Mouse (Mus musculus) adrenal gland, adult 8-10 months (tissue): ENCODE measurements around the gene Olfr322. TPM values are rescaled to one million over a fixed set of nuclear protein-coding genes. Genes with fewer than 3 reads are reported as not detected.

Experiments used
- total RNA-seq, 4 experiments: library from RNA; stranded (reverse); gene quantifications; 2 replicates each; pipeline ENCODE4 v1.2.4; 2022

The Olfr322 gene
- total RNA-seq, 4 experiments from 2014 or later = not detected

Other genes starting within 250 kb of the Olfr322 start
- not detected for gene 1810065E05Rik, start 237.7 kb upstream of the Olfr322 start, total RNA-seq
- not detected for gene Gm12253, start 226.2 kb upstream of the Olfr322 start, total RNA-seq
- gene Lypd9, start 205.9 kb upstream of the Olfr322 start, total RNA-seq = not detected
- not detected for gene Olfr30, start 196.5 kb upstream of the Olfr322 start, total RNA-seq
- not detected for gene Olfr332, start 166.2 kb upstream of the Olfr322 start, total RNA-seq
- gene Olfr331, start 156.2 kb upstream of the Olfr322 start, total RNA-seq = not detected
- gene Olfr330, start 123.9 kb upstream of the Olfr322 start, total RNA-seq = 1 to 10 TPM in 3 of 4 experiments, under 1 TPM in 1; 0.49 to 1.8 (median 1.5) TPM
- gene Olfr329-ps, start 112.4 kb upstream of the Olfr322 start, total RNA-seq = 1 to 10 TPM in 1 of 4 experiments, under 1 TPM in 3; 0.22 to 1.2 (median 0.71) TPM
- gene Olfr328, start 103.1 kb upstream of the Olfr322 start, total RNA-seq = under 1 TPM; 0.31 to 0.73 (median 0.40) TPM
- gene Olfr224, start 88.2 kb upstream of the Olfr322 start, total RNA-seq = not detected
- gene Olfr325, start 81.1 kb upstream of the Olfr322 start, total RNA-seq = not detected
- not detected for gene Olfr324, start 63.7 kb upstream of the Olfr322 start, total RNA-seq
- gene 2210407C18Rik, start 42.7 kb upstream of the Olfr322 start, total RNA-seq = not detected
- not detected for gene Olfr323, start 28.3 kb upstream of the Olfr322 start, total RNA-seq
- gene Trim58, start 18.3 kb upstream of the Olfr322 start, total RNA-seq = not detected
- gene Olfr320, start 22.3 kb downstream of the Olfr322 start, total RNA-seq = not detected
- gene Olfr319, start 40.4 kb downstream of the Olfr322 start, total RNA-seq = not detected
- not detected for gene Olfr318, start 65.2 kb downstream of the Olfr322 start, total RNA-seq
- not detected for gene Olfr317, start 80.4 kb downstream of the Olfr322 start, total RNA-seq
- gene Olfr316, start 94.0 kb downstream of the Olfr322 start, total RNA-seq = not detected
- not detected for gene Olfr315, start 114.4 kb downstream of the Olfr322 start, total RNA-seq
- gene Olfr314, start 124.2 kb downstream of the Olfr322 start, total RNA-seq = not detected
- 1 to 10 TPM; 2.4 to 3.7 (median 2.9) TPM for gene Fam183b, start 143.2 kb downstream of the Olfr322 start, total RNA-seq
- not detected for gene Olfr313, start 156.2 kb downstream of the Olfr322 start, total RNA-seq
- not detected for gene Olfr312, start 170.5 kb downstream of the Olfr322 start, total RNA-seq
- gene Olfr311, start 180.5 kb downstream of the Olfr322 start, total RNA-seq = not detected
- gene Gm12258, start 188.4 kb downstream of the Olfr322 start, total RNA-seq = 10 to 100 TPM in 2 of 4 experiments, 1 to 10 TPM in 2; 4.4 to 15.0 (median 10.3) TPM
- gene 2810021J22Rik, start 208.4 kb downstream of the Olfr322 start, total RNA-seq = 10 to 100 TPM in 1 of 4 experiments, 1 to 10 TPM in 3; 4.7 to 10.8 (median 7.9) TPM
- 1 to 10 TPM; 3.8 to 6.3 (median 5.8) TPM for gene Zfp39, start 245.4 kb downstream of the Olfr322 start, total RNA-seq